Mouse (Mus musculus): ENCODE measurements around the gene Aimp1.

Gene Aimp1

GRCm38 (mm10) chr3:132684231-132684928, at the start of gene Aimp1:
TSS of gene Aimp1 (minus strand) at chr3:132684370.
- DNase-seq (ENCODE audit: low spot score in 2 of 2): no peak

- DNase-seq (ENCODE audit: low spot score in 2 of 2): no peak
These were observed 40.2 kb upstream of the Aimp1 start for GRCm38 (mm10) chr3:132724326-132724725.

GRCm38 (mm10) chr3:132717316-132717715, 33.1 kb upstream of the Aimp1 start:
- no peak for DNase-seq (ENCODE audit: low spot score in 2 of 2)

GRCm38 (mm10) chr3:132713913-132714312, 29.7 kb upstream of the Aimp1 start:
- DNase-seq (ENCODE audit: low spot score in 2 of 2): no peak

- DNase-seq (ENCODE audit: low spot score in 2 of 2): no peak
These were observed 22.8 kb upstream of the Aimp1 start for GRCm38 (mm10) chr3:132706977-132707376.

GRCm38 (mm10) chr3:132704216-132704615, 20.0 kb upstream of the Aimp1 start:
- no peak for DNase-seq (ENCODE audit: low spot score in 2 of 2)

- no peak for DNase-seq (ENCODE audit: low spot score in 2 of 2)
These were observed 17.2 kb upstream of the Aimp1 start for GRCm38 (mm10) chr3:132701368-132701767.

- DNase-seq (ENCODE audit: low spot score in 2 of 2): peak; percentile 90 to 93
These were observed 531 bp downstream of the Aimp1 start, which contains the start of gene Tbck for GRCm38 (mm10) chr3:132683447-132684230. TSS of gene Tbck (plus strand) at chr3:132684144.

- no peak for DNase-seq (ENCODE audit: low spot score in 2 of 2)
These were observed 6.7 kb downstream of the Aimp1 start for GRCm38 (mm10) chr3:132677494-132677893.

GRCm38 (mm10) chr3:132655955-132656354, 28.2 kb downstream of the Aimp1 start:
- no peak for DNase-seq (ENCODE audit: low spot score in 2 of 2)

- no peak for DNase-seq (ENCODE audit: low spot score in 2 of 2)
These were observed 30.2 kb downstream of the Aimp1 start for GRCm38 (mm10) chr3:132653959-132654358.

- no peak for DNase-seq (ENCODE audit: low spot score in 2 of 2)
These were observed 32.4 kb downstream of the Aimp1 start for GRCm38 (mm10) chr3:132651776-132652175.

- no peak for DNase-seq (ENCODE audit: low spot score in 2 of 2)
These were observed 34.0 kb downstream of the Aimp1 start for GRCm38 (mm10) chr3:132650191-132650590.

GRCm38 (mm10) chr3:132649368-132649767, 34.8 kb downstream of the Aimp1 start:
- DNase-seq (ENCODE audit: low spot score in 2 of 2): no peak

GRCm38 (mm10) chr3:132646814-132647213, 37.4 kb downstream of the Aimp1 start:
- DNase-seq (ENCODE audit: low spot score in 2 of 2): no peak

GRCm38 (mm10) chr3:132644071-132644470, 40.1 kb downstream of the Aimp1 start:
- DNase-seq (ENCODE audit: low spot score in 2 of 2): no peak

GRCm38 (mm10) chr3:132637080-132637479, 47.1 kb downstream of the Aimp1 start:
- DNase-seq (ENCODE audit: low spot score in 2 of 2): no peak

- no peak for DNase-seq (ENCODE audit: low spot score in 2 of 2)
These were observed 50.9 kb downstream of the Aimp1 start for GRCm38 (mm10) chr3:132633261-132633660.

- no peak for DNase-seq (ENCODE audit: low spot score in 2 of 2)
These were observed 54.5 kb downstream of the Aimp1 start, which contains the start of gene Gimd1 for GRCm38 (mm10) chr3:132629601-132630239. TSS of gene Gimd1 (plus strand) at chr3:132629820.

- peak in 1 of 2 experiments; percentile 15 for DNase-seq (ENCODE audit: low spot score in 2 of 2)
These were observed 55.4 kb downstream of the Aimp1 start for GRCm38 (mm10) chr3:132628741-132629140.

Data from frontal cortex, postnatal 14 days (tissue).